Mouse (Mus musculus): Measurements from ENCODE around the gene Manbal. TPM values are rescaled to one million over a fixed set of nuclear protein-coding genes. Genes with fewer than 3 reads are reported as not detected.

Gene Manbal
- polyA plus RNA-seq, 1 experiment from 2014 or later = 75.6 TPM

- Histone ChIP-seq H3K4me1 (no peaks in the 10 kb centered on the region; the same call in 1 of the 2 replicates), H3K9me3 (peaks cover 4% of the 10 kb centered on the region; the same call in 1 of the 2 replicates), H3K9ac (replicated peaks) (no peak overlapping the region), H3K27me3 (no peaks in the 10 kb centered on the region), H3K4me3 (no peak overlapping the region), H3K4me2 (replicated peaks) (no peak overlapping the region), H3K36me3 (peaks cover 41% of the 10 kb centered on the region), H3K27ac (replicated peaks) (0 out of 2 replicates have a peak overlapping the region, but pooled peaks have one; percentile 27)
- no peak for ATAC-seq (ENCODE audit: low FRiP score, low read depth)
- 54% methylated on average over 13 of the region's 13 CpGs for WGBS
These were observed 28.6 kb downstream of the Manbal start for GRCm38 (mm10) chr2:157395960-157396359.

GRCm38 (mm10) chr2:157397376-157397775 lies 30.0 kb downstream of the Manbal start:
- Histone ChIP-seq H3K4me3 (no peak overlapping the region), H3K27me3 (no peaks in the 10 kb centered on the region), H3K9me3 (peaks cover 4% of the 10 kb centered on the region; the same call in 1 of the 2 replicates), H3K9ac (replicated peaks) (no peak overlapping the region), H3K27ac (replicated peaks) (no peak overlapping the region), H3K36me3 (peaks cover 41% of the 10 kb centered on the region), H3K4me1 (no peaks in the 10 kb centered on the region; the same call in 1 of the 2 replicates), H3K4me2 (replicated peaks) (no peak overlapping the region)
- no peak for ATAC-seq (ENCODE audit: low FRiP score, low read depth)
- WGBS = 84% methylated on average over 4 of the region's 4 CpGs

- Histone ChIP-seq H3K36me3 (peaks cover 39% of the 10 kb centered on the region), H3K9me3 (peaks cover 4% of the 10 kb centered on the region; the same call in 1 of the 2 replicates), H3K9ac (replicated peaks) (no peak overlapping the region), H3K4me2 (replicated peaks) (no peak overlapping the region), H3K27ac (replicated peaks) (no peak overlapping the region), H3K27me3 (no peaks in the 10 kb centered on the region), H3K4me3 (no peak overlapping the region), H3K4me1 (no peaks in the 10 kb centered on the region; the same call in 1 of the 2 replicates)
- 98% methylated on average over 4 of the region's 4 CpGs for WGBS
- no peak for ATAC-seq (ENCODE audit: low FRiP score, low read depth)
These were observed 31.1 kb downstream of the Manbal start for GRCm38 (mm10) chr2:157398539-157398938.

- H3K9ac ChIP-seq (replicated peaks) = no peak overlapping the region
- 95% methylated on average over 10 of the region's 10 CpGs for WGBS
- H3K4me3 ChIP-seq = no peak overlapping the region
- peaks cover 4% of the 10 kb centered on the region; the same call in 1 of the 2 replicates for H3K9me3 ChIP-seq
- no peak overlapping the region for H3K27ac ChIP-seq (replicated peaks)
- no peak for ATAC-seq (ENCODE audit: low FRiP score, low read depth)
- H3K4me2 ChIP-seq (replicated peaks) = no peak overlapping the region
- no peaks in the 10 kb centered on the region for H3K27me3 ChIP-seq
- H3K36me3 ChIP-seq = peaks cover 36% of the 10 kb centered on the region
- no peaks in the 10 kb centered on the region; the same call in 1 of the 2 replicates for H3K4me1 ChIP-seq
These were observed 32.4 kb downstream of the Manbal start for GRCm38 (mm10) chr2:157399797-157400196.

- H3K9me3 ChIP-seq = peaks cover 4% of the 10 kb centered on the region; the same call in 1 of the 2 replicates
- no peaks in the 10 kb centered on the region; the same call in 1 of the 2 replicates for H3K4me1 ChIP-seq
- no peak overlapping the region for H3K4me2 ChIP-seq (replicated peaks)
- H3K27ac ChIP-seq (replicated peaks) = no peak overlapping the region
- peaks cover 33% of the 10 kb centered on the region for H3K36me3 ChIP-seq
- H3K9ac ChIP-seq (replicated peaks) = no peak overlapping the region
- ATAC-seq (ENCODE audit: low FRiP score, low read depth) = no peak
- WGBS = 91% methylated on average over 6 of the region's 6 CpGs
- H3K4me3 ChIP-seq = no peak overlapping the region
- H3K27me3 ChIP-seq = no peaks in the 10 kb centered on the region
These were observed 33.1 kb downstream of the Manbal start for GRCm38 (mm10) chr2:157400491-157400890.

GRCm38 (mm10) chr2:157401261-157401660 lies 33.9 kb downstream of the Manbal start:
- no peak overlapping the region for H3K4me2 ChIP-seq (replicated peaks)
- H3K4me3 ChIP-seq = no peak overlapping the region
- H3K27ac ChIP-seq (replicated peaks) = no peak overlapping the region
- peaks cover 4% of the 10 kb centered on the region; the same call in 1 of the 2 replicates for H3K9me3 ChIP-seq
- no peaks in the 10 kb centered on the region for H3K4me1 ChIP-seq
- ATAC-seq (ENCODE audit: low FRiP score, low read depth) = no peak
- no peak overlapping the region for H3K9ac ChIP-seq (replicated peaks)
- WGBS = 97% methylated on average over 2 of the region's 2 CpGs
- H3K27me3 ChIP-seq = no peaks in the 10 kb centered on the region
- H3K36me3 ChIP-seq = peaks cover 26% of the 10 kb centered on the region

GRCm38 (mm10) chr2:157407596-157407995 lies 40.2 kb downstream of the Manbal start:
- Histone ChIP-seq H3K36me3 (no peaks in the 10 kb centered on the region), H3K27me3 (no peaks in the 10 kb centered on the region), H3K27ac (replicated peaks) (no peak overlapping the region), H3K9me3 (no peaks in the 10 kb centered on the region), H3K4me1 (peaks cover 3% of the 10 kb centered on the region; the same call in 1 of the 2 replicates), H3K4me3 (no peak overlapping the region), H3K4me2 (replicated peaks) (no peak overlapping the region), H3K9ac (replicated peaks) (no peak overlapping the region)
- no peak for ATAC-seq (ENCODE audit: low FRiP score, low read depth)
- 89% methylated on average over 7 of the region's 7 CpGs for WGBS

GRCm38 (mm10) chr2:157409793-157410533 lies 42.6 kb downstream of the Manbal start:
- H3K27ac ChIP-seq (replicated peaks) = no peak overlapping the region
- H3K27me3 ChIP-seq = no peaks in the 10 kb centered on the region
- no peak for ATAC-seq (ENCODE audit: low FRiP score, low read depth)
- no peaks in the 10 kb centered on the region for H3K9me3 ChIP-seq
- no peak overlapping the region for H3K4me2 ChIP-seq (replicated peaks)
- peaks cover 3% of the 10 kb centered on the region; the same call in 1 of the 2 replicates for H3K4me1 ChIP-seq
- no peaks in the 10 kb centered on the region for H3K36me3 ChIP-seq
- 73% methylated on average over 12 of the region's 12 CpGs for WGBS
- no peak overlapping the region for H3K9ac ChIP-seq (replicated peaks)
- no peak overlapping the region for H3K4me3 ChIP-seq

- Histone ChIP-seq H3K4me3 (no peak overlapping the region), H3K27ac (replicated peaks) (no peak overlapping the region), H3K4me2 (replicated peaks) (no peak overlapping the region), H3K9me3 (no peaks in the 10 kb centered on the region), H3K27me3 (no peaks in the 10 kb centered on the region), H3K36me3 (no peaks in the 10 kb centered on the region), H3K9ac (replicated peaks) (no peak overlapping the region), H3K4me1 (peaks cover 3% of the 10 kb centered on the region; the same call in 1 of the 2 replicates)
- ATAC-seq (ENCODE audit: low FRiP score, low read depth) = no peak
- whole genome bisulfite sequencing = 91% methylated on average over 6 of the region's 6 CpGs
These were observed 43.8 kb downstream of the Manbal start for GRCm38 (mm10) chr2:157411151-157411693.

GRCm38 (mm10) chr2:157412497-157412896 lies 45.1 kb downstream of the Manbal start:
- Histone ChIP-seq H3K4me3 (no peak overlapping the region), H3K27ac (replicated peaks) (no peak overlapping the region), H3K4me2 (replicated peaks) (no peak overlapping the region), H3K9ac (replicated peaks) (no peak overlapping the region), H3K4me1 (peaks cover 3% of the 10 kb centered on the region; the same call in 1 of the 2 replicates), H3K9me3 (no peaks in the 10 kb centered on the region), H3K36me3 (no peaks in the 10 kb centered on the region), H3K27me3 (0 out of 2 replicates have a peak, but pooled peaks cover 5% of the 10 kb centered on the region)
- ATAC-seq (ENCODE audit: low FRiP score, low read depth) = no peak
- 90% methylated on average over 7 of the region's 7 CpGs for WGBS

- no peak overlapping the region for H3K9ac ChIP-seq (replicated peaks)
- H3K4me1 ChIP-seq = peaks cover 8% of the 10 kb centered on the region
- no peak overlapping the region for H3K27ac ChIP-seq (replicated peaks)
- peaks cover 12% of the 10 kb centered on the region; the same call in 1 of the 2 replicates for H3K27me3 ChIP-seq
- H3K36me3 ChIP-seq = no peaks in the 10 kb centered on the region
- 61% methylated on average over 6 of the region's 6 CpGs for WGBS
- H3K9me3 ChIP-seq = no peaks in the 10 kb centered on the region
- H3K4me3 ChIP-seq = no peak overlapping the region
- H3K4me2 ChIP-seq (replicated peaks) = no peak overlapping the region
- no peak for ATAC-seq (ENCODE audit: low FRiP score, low read depth)
These were observed 49.8 kb downstream of the Manbal start for GRCm38 (mm10) chr2:157417229-157417628.

GRCm38 (mm10) chr2:157418206-157418605 lies 50.8 kb downstream of the Manbal start, which contains the start of gene Src:
Gene Src (plus strand): TSS chr2:157418444.
- Histone ChIP-seq H3K27me3 (peaks cover 12% of the 10 kb centered on the region; the same call in 1 of the 2 replicates), H3K9ac (replicated peaks) (no peak within 1 kb of the TSS), H3K36me3 (no peaks in the 10 kb centered on the region), H3K4me2 (replicated peaks) (no peak within 1 kb of the TSS), H3K4me3 (no peak within 1 kb of the TSS), H3K4me1 (peaks cover 14% of the 10 kb centered on the region), H3K9me3 (no peaks in the 10 kb centered on the region), H3K27ac (replicated peaks) (no peak within 1 kb of the TSS)
- no peak for ATAC-seq (ENCODE audit: low FRiP score, low read depth)
- WGBS = 22% methylated on average over 13 of the region's 13 CpGs
